Mouse (Mus musculus) E14TG2a.4 (cell line): ENCODE measurements at regions not wholly inside any gene's neighbourhood (a gene's known extent, or its start where the extent isn't known, plus 50 kb on each side); places are given as distances from the start of the nearest gene placed in this dataset.

Experiments used
- H3K27me3 ChIP-seq: 2 replicates; pipeline ENCODE4 v1.6.1; 2014; ENCODE audit warnings: low read length, control low read depth; ENCODE audit not compliant: insufficient read depth
- H3K36me3 ChIP-seq: 2 replicates; pipeline ENCODE4 v1.6.1; 2014; ENCODE audit warnings: low read length, control low read depth; ENCODE audit not compliant: insufficient read depth
- H3K4me1 ChIP-seq: replicated peaks from 2 replicates; pipeline ENCODE4 v1.6.1; 2014; ENCODE audit warnings: low read depth, low read length, control low read depth
- H3K4me3 ChIP-seq: replicated peaks from 2 replicates; pipeline ENCODE4 v1.5.1; 2014; ENCODE audit warnings: mild to moderate bottlenecking, low read length
- H3K9me3 ChIP-seq: 2 replicates; pipeline ENCODE4 v1.6.1; 2014; ENCODE audit warnings: low read length, control low read depth
- CTCF ChIP-seq: conservative IDR thresholded peaks from 2 replicates; pipeline ENCODE4 v1.5.1; 2014; ENCODE audit warnings: low read length
- NANOG ChIP-seq: IDR thresholded peaks from 2 replicates; pipeline ENCODE4 v1.6.1; 2014; ENCODE audit warnings: borderline replicate concordance, low read length, mixed read lengths
- POU5F1 ChIP-seq: IDR thresholded peaks from 2 replicates; pipeline ENCODE4 v1.6.1; 2014; ENCODE audit warnings: low read length, borderline replicate concordance

DNA sequence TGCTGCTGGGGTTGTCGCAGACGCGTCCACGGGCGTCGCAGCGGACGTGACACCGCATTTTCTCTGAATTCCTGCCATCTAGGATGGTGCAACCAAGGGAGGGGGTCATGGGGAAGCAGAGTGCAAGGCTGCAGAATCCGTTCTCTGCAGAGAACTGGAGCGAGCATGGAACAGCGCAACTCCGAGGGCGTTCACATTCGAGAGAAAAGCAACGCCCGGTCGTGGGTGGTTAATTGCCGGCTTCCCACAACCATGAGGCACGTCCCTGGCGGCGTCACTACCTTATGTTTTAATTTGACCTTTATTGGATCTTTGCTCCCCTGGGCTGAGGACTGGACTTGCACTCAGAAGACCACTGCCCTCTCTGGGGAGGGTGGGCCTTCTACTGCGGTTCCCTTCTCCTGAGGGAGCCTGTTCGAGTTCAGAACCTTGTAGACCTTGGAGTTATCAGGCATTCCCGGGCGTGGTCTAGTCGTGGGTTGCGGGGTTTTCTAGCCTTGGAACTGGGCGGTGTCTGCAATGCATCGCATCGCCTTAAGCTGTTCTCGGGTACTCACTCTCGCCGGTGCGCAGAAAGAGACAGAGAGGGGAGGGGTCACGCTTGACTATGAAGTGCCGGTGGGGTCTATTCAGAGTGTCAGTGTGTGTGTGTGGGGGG, 175.6 kb upstream of the Topaz1 start:
- H3K9me3 ChIP-seq: no peaks in the 10 kb centered on the region
- TF ChIP-seq POU5F1 (no peak), CTCF (no peak), NANOG (no peak)
- H3K4me1 ChIP-seq: peaks cover 37% of the 10 kb centered on the region
- H3K27me3 ChIP-seq: peaks cover 93% of the 10 kb centered on the region
- peak overlapping the region; percentile 83 for H3K4me3 ChIP-seq
- no peaks in the 10 kb centered on the region for H3K36me3 ChIP-seq

DNA sequence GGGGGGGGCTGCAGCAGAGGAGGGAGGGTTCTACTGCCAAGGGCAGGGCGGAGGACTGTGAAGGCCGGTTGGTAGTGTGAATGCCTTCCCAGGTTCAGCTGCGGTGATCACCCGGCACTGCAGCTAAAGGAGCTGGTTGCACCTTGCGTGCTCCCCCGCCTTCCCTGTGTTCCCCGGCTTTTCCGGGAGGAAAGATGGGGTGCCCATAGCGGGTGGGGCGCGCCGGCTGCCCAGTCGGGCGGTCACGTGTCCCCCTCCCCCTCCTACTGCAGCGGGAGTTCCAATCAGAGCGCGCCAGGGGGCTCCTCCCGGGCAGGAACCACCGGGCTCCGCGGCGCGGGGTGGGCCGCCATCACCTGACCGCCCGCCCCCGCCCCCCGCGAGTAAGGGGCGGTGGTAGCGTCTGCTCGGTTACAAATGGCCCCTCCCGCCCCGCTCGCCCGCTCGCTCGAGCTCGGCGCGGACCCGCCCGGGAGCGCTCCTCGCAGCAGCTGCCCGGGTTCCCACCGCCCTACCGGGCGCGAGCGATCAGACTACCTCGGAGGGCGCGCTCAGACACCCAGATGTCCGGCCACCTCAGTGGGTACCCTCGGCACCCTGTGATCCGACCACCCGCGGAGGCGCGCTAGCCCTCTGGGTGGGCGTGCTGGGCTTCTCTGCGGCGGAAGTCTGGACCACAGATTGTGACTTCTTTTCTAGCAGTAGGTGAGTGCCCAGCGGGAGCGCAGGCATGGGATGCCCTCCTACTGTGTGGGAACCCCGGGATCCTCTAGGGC, 174.9 kb upstream of the Topaz1 start:
- Histone ChIP-seq H3K36me3 (no peaks in the 10 kb centered on the region), H3K4me1 (peaks cover 37% of the 10 kb centered on the region), H3K27me3 (peaks cover 93% of the 10 kb centered on the region), H3K9me3 (no peaks in the 10 kb centered on the region), H3K4me3 (peak overlapping the region; percentile 83)
- TF ChIP-seq CTCF (no peak), POU5F1 (no peak), NANOG (no peak)

DNA sequence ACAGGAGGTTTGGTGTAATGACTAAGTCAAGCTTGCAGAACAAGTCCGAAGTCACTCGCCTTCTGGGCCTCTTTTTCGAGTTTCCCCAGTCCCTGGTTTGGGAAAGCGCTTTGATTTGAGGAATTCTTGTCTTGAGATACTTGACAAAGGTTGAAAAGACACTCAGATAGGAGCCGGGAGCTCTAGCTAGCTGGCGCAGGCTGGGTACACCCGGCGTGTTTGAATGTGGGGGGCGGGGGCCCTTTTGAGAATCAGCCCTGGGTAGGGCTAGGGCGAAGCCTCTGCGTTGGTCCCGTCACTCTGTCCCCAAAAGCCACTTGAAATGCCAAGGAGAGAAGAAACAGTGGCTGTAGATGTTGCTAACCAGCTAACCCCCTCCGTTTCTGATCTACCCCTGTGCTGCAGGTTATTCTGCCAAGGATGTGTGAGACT, 174.3 kb upstream of the Topaz1 start:
- Histone ChIP-seq H3K27me3 (peaks cover 90% of the 10 kb centered on the region), H3K4me1 (peaks cover 37% of the 10 kb centered on the region), H3K4me3 (peak overlapping the region; percentile 83), H3K36me3 (no peaks in the 10 kb centered on the region), H3K9me3 (no peaks in the 10 kb centered on the region)
- TF ChIP-seq POU5F1: no peak
- no peak for TF ChIP-seq NANOG

DNA sequence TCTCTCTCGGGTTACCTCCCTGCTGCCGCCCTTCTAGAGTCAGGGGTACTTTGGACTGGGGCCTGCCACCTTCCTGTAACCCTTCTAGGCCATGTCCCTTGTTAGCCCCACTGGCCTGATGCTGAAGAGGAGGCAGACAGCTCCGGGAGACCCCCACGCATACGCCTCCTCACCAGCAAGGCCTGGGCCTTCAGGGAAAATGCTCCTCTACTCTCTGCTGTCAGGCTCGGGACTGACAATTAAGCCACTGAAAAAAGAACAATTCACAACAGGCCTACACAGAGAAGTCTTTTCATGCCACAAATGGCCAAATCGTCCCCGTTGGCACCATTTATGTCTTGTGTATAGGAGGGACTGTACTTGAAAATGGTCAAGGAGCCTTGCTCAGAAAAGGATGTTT, 161.9 kb upstream of the Topaz1 start:
- H3K4me3 ChIP-seq: no peak overlapping the region
- H3K27me3 ChIP-seq: peaks cover 15% of the 10 kb centered on the region
- H3K9me3 ChIP-seq: no peaks in the 10 kb centered on the region
- H3K4me1 ChIP-seq: no peaks in the 10 kb centered on the region
- no peak for TF ChIP-seq POU5F1
- TF ChIP-seq CTCF: no peak
- TF ChIP-seq NANOG: no peak
- no peaks in the 10 kb centered on the region for H3K36me3 ChIP-seq

DNA sequence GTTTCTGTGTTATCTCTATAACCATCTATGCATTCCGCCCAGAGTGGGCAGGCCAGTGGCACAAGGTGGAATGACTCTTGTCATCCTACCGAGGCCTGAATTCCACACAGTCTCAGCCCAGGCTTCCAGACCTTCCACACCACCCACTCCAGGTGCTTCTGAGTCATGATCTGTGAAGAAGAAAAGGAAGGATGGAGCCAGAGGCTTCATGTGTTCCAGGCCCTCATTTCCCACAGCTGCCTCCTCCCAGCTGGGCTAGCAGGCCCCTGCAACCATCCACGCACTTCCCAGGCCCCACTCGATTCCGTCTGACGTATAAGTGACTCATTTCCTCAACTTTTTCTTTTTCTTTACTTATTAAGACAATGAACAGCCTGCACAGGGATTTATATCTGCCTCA, 160.7 kb upstream of the Topaz1 start:
- H3K4me1 ChIP-seq: no peaks in the 10 kb centered on the region
- H3K36me3 ChIP-seq: no peaks in the 10 kb centered on the region
- H3K27me3 ChIP-seq: peaks cover 19% of the 10 kb centered on the region
- TF ChIP-seq CTCF (no peak), POU5F1 (no peak), NANOG (no peak)
- no peaks in the 10 kb centered on the region for H3K9me3 ChIP-seq
- no peak overlapping the region for H3K4me3 ChIP-seq

DNA sequence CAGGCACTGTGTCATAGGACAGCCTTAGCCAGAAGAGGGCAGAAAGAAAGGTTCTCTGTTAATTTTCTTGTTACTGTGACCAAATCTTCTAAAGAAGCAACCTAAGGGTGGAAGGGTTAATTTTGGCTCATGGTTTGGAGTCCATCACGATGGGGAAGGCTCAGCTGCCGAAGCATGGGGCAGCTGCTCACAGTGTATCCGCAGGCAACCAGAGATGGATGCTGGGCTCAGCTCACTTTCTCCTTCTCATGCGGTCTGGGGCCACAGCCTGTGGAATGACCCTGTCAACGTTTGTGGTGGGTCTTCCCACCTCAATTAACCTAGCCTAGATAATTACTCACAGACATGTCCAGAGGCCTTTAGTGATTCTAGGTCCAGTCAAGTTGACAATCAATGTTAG, 160.2 kb upstream of the Topaz1 start:
- peaks cover 19% of the 10 kb centered on the region for H3K27me3 ChIP-seq
- TF ChIP-seq CTCF (no peak), POU5F1 (no peak), NANOG (no peak)

DNA sequence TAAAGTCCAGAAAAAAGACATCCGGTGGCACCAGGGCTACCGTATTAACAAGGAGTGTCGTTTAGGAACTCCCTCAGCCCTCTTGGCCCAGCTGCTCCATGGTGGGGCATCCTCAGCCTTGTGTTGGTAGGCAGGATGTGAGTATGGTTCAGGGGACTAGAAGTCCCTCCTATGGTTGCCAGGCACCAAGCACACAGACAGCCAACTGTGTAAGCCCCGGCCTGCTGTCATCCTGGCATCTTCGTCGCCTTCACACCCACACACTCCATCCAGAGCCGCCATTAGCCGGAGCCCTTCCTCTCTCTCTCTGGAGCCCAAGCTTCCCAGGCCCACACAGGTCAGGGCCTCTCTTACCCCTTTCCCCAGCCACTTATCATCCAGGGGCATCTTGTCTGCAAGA, 158.9 kb upstream of the Topaz1 start:
- Histone ChIP-seq H3K9me3 (no peaks in the 10 kb centered on the region), H3K4me1 (no peaks in the 10 kb centered on the region), H3K36me3 (no peaks in the 10 kb centered on the region), H3K4me3 (no peak overlapping the region), H3K27me3 (peaks cover 20% of the 10 kb centered on the region)
- TF ChIP-seq POU5F1: no peak
- TF ChIP-seq CTCF: no peak
- no peak for TF ChIP-seq NANOG

More for the DNA sequence above, 160.2 kb upstream of the Topaz1 start:
- no peaks in the 10 kb centered on the region for H3K4me1 ChIP-seq
- H3K4me3 ChIP-seq: no peak overlapping the region
- H3K36me3 ChIP-seq: no peaks in the 10 kb centered on the region
- H3K9me3 ChIP-seq: no peaks in the 10 kb centered on the region

DNA sequence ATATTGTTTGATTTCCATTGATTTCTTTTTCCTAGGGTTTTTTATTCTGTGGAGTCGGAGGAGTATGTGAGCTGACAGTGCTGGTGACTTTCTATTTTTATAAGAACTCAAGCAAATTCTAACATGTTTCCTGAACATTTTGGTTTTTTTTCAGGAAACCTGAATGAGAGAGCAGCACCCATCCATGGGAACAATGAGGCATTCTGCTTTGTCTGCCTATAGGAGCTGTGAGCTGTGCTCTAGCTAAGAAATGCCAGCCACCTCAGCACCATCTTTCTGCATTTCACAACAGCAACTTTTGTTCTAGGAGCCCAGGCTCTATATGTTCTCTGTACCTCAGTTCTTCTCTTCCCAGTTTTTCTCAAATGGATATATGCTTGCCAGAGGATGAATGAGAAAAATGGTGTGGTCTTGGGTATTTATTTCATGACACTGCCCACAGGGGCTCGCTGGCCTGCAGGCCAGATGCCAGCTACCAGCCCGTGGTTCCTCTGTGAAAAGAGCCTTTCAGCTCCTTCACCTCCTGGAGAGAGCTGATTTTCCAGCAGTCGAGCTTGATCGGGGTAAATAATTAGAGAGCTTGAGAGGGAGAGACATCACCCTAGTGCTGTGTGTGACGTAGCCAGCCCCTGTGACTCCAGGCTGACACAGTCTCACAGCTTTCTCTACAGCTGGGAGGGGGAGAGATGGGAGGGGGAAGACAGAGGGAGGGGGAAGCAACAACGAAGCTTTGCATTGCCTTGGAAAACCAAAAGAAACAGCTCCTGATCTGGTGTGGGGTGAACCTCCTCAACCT, 154.1 kb upstream of the Topaz1 start:
- Histone ChIP-seq H3K4me3 (no peak overlapping the region), H3K36me3 (no peaks in the 10 kb centered on the region), H3K9me3 (no peaks in the 10 kb centered on the region), H3K27me3 (peaks cover 45% of the 10 kb centered on the region), H3K4me1 (0 out of 2 replicates have a peak, but pooled peaks cover 3% of the 10 kb centered on the region)
- no peak for TF ChIP-seq POU5F1
- no peak for TF ChIP-seq CTCF
- TF ChIP-seq NANOG: no peak
